Mouse (Mus musculus): ENCODE results near the gene Ccdc182. TPM values are rescaled to one million over a fixed set of nuclear protein-coding genes. Genes with fewer than 3 reads are reported as not detected.

Gene Ccdc182
- polyA plus RNA-seq, 1 experiment from 2014 or later: 4.7 TPM

Other genes starting within 250 kb of the Ccdc182 start
- gene Srsf1, start 246.7 kb upstream of the Ccdc182 start, polyA plus RNA-seq (2016; fragmentation: Nextera tagmentation; extraction: Ambion mirVana): 413 and 417 TPM in 2 replicates
- 70.5 and 73.9 TPM in 2 replicates for gene Vezf1, start 225.8 kb upstream of the Ccdc182 start, polyA plus RNA-seq (2016; fragmentation: Nextera tagmentation; extraction: Ambion mirVana)
- gene Cuedc1, start 196.0 kb upstream of the Ccdc182 start, polyA plus RNA-seq (2016; fragmentation: Nextera tagmentation; extraction: Ambion mirVana): 26.4 and 27.2 TPM in 2 replicates
- gene Mrps23, start 89.7 kb upstream of the Ccdc182 start, polyA plus RNA-seq (2016; fragmentation: Nextera tagmentation; extraction: Ambion mirVana): 70.6 and 78.8 TPM in 2 replicates

Measured in midbrain, embryonic 10.5 days (tissue).